Mouse (Mus musculus) forebrain, embryonic 16.5 days (tissue): ENCODE measurements around the gene Kcnn4. TPM values are rescaled to one million over a fixed set of nuclear protein-coding genes. Genes with fewer than 3 reads are reported as not detected.

Experiments
- ATAC-seq: fragments of 200-750 bp; cut with Nextera tagmentation; 2 replicates; pipeline ENCODE4 v1.8.0; 2017; ENCODE audit warnings: mild to moderate bottlenecking, moderate library complexity
- H3K27ac ChIP-seq: fragments of 300-500 bp; sonication (generic); 2 replicates; pipeline ENCODE4 v1.5.1; 2014; ENCODE audit warnings: low read length, control low read depth
- H3K27me3 ChIP-seq: fragments of 300-500 bp; sonication (generic); replicated peaks from 2 replicates; pipeline ENCODE4 v1.6.1; 2014; ENCODE audit warnings: low read length; ENCODE audit not compliant: control insufficient read depth, insufficient read depth
- H3K36me3 ChIP-seq: fragments of 300-500 bp; sonication (generic); 2 replicates; pipeline ENCODE4 v1.6.1; 2014; ENCODE audit not compliant: control insufficient read depth, insufficient read depth
- H3K4me1 ChIP-seq: fragments of 300-500 bp; sonication (generic); replicated peaks from 2 replicates; pipeline ENCODE4 v1.6.1; 2014; ENCODE audit warnings: low read length; ENCODE audit not compliant: control insufficient read depth, insufficient read depth
- H3K4me2 ChIP-seq: fragments of 300-500 bp; sonication (generic); 2 replicates; pipeline ENCODE4 v1.6.1; 2014; ENCODE audit warnings: mild to moderate bottlenecking, low read length, control low read depth
- H3K4me3 ChIP-seq: fragments of 300-500 bp; sonication (generic); replicated peaks from 2 replicates; pipeline ENCODE4 v1.5.1; 2014; ENCODE audit warnings: mild to moderate bottlenecking, low read length, control low read depth
- H3K9ac ChIP-seq: fragments of 300-500 bp; sonication (generic); replicated peaks from 2 replicates; pipeline ENCODE4 v1.6.1; 2014; ENCODE audit warnings: low read depth, low read length, control low read depth
- H3K9me3 ChIP-seq: fragments of 300-500 bp; sonication (generic); 2 replicates; pipeline ENCODE4 v1.6.1; 2016; ENCODE audit warnings: low read length; ENCODE audit not compliant: control insufficient read depth
- WGBS: fragments of 180-500 bp; shearing (Covaris S2); extraction: QIAGEN DNeasy Blood & Tissue Kit; methylation state at CpG from one replicate; pipeline ENCODE4 v1.1.7; 2014; 5-methylcytosine and 5-hydroxymethylcytosine counted together
- polyA plus RNA-seq: library from polyadenylated mRNA; unstranded; fragments of >200 nt; fragmentation: Nextera tagmentation; extraction: Ambion mirVana; gene quantifications from 2 replicates; pipeline ENCODE4 v1.2.1, GENCODE M21; 2015

Gene Kcnn4
- polyA plus RNA-seq, 1 experiment from 2014 or later, result 0.80 TPM

- Histone ChIP-seq H3K36me3 (no peaks in the 10 kb centered on the region), H3K4me1 (no peaks in the 10 kb centered on the region; the same call in 1 of the 2 replicates), H3K9ac (no peak overlapping the region), H3K9me3 (no peaks in the 10 kb centered on the region), H3K27ac (no peak overlapping the region), H3K27me3 (no peaks in the 10 kb centered on the region), H3K4me2 (no peak overlapping the region), H3K4me3 (no peak overlapping the region)
- 67% methylated on average over 6 of the region's 6 CpGs for WGBS
- no peak for ATAC-seq
These were observed 14.0 kb downstream of the Kcnn4 start for GRCm38 (mm10) chr7:24384070-24384469.

- Histone ChIP-seq H3K36me3 (no peaks in the 10 kb centered on the region), H3K4me3 (no peak overlapping the region), H3K9ac (no peak overlapping the region), H3K27me3 (no peaks in the 10 kb centered on the region), H3K4me1 (no peaks in the 10 kb centered on the region; the same call in 1 of the 2 replicates), H3K4me2 (peak overlapping the region; percentile 35), H3K9me3 (no peaks in the 10 kb centered on the region), H3K27ac (no peak overlapping the region)
- ATAC-seq, result peak; percentile 59
- 10% methylated on average over 11 of the region's 11 CpGs for WGBS
These were observed 14.8 kb downstream of the Kcnn4 start for GRCm38 (mm10) chr7:24384827-24385226.

DNA sequence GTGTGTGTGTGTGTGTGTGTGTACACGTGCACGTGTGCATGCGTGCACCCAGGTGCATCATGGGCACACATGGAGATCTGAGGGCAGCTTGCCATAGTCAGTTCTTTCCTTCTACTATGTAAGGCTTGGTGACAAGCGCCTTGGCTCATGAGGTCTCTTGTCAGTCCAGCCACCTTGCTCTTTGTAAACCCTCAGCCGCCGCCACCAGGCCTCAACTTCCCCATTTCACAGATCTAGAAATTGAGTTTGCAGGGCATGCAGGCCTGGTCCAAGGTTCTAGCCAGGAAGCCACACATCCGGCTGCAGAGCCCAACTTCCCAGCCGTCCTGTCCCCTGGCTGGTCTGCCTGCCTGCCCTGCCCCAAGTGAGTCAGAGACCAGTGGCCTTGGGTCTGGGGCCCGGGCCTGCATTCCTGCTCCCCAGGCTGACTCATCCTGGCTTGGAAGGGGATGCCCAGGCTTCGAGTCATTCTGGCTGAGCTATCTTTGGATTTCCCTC lies 17.0 kb downstream of the Kcnn4 start:
- ATAC-seq, result no peak
- Histone ChIP-seq H3K9ac (no peak overlapping the region), H3K4me2 (no peak overlapping the region), H3K27me3 (no peaks in the 10 kb centered on the region), H3K36me3 (no peaks in the 10 kb centered on the region), H3K4me3 (no peak overlapping the region), H3K9me3 (no peaks in the 10 kb centered on the region), H3K27ac (no peak overlapping the region), H3K4me1 (no peaks in the 10 kb centered on the region; the same call in 1 of the 2 replicates)
- 88% methylated on average over 10 of the region's 10 CpGs for WGBS

GRCm38 (mm10) chr7:24389516-24390187 lies 19.6 kb downstream of the Kcnn4 start:
- ATAC-seq, result no peak
- H3K9ac ChIP-seq, result no peak overlapping the region
- WGBS, result 70% methylated on average over 13 of the region's 13 CpGs
- H3K27ac ChIP-seq, result no peak overlapping the region
- no peaks in the 10 kb centered on the region for H3K27me3 ChIP-seq
- H3K4me1 ChIP-seq, result no peaks in the 10 kb centered on the region; the same call in 1 of the 2 replicates
- H3K9me3 ChIP-seq, result no peaks in the 10 kb centered on the region
- no peaks in the 10 kb centered on the region for H3K36me3 ChIP-seq
- H3K4me3 ChIP-seq, result no peak overlapping the region
- H3K4me2 ChIP-seq, result no peak overlapping the region

DNA sequence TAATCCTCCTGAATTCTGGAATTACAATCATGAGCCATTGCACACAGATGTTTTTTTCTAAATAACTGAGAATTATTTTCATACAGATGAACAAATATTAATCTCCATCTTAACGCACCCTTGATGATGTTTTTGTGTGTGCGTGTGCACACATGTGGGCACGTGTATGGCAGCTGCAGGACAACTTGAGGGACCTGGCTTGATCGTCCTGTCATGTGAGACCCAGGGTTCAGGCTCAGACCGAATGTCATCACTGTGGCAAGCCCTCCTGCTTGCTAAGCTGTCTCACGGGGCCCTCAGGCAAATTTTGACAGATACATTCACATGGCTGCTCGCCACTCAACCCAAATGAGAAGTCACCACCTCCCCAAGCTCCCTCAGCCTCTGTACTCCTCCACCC lies 20.4 kb downstream of the Kcnn4 start:
- ATAC-seq, result no peak
- H3K4me1 ChIP-seq, result no peaks in the 10 kb centered on the region
- H3K27me3 ChIP-seq, result no peaks in the 10 kb centered on the region
- H3K9me3 ChIP-seq, result no peaks in the 10 kb centered on the region
- no peaks in the 10 kb centered on the region for H3K36me3 ChIP-seq
- H3K4me3 ChIP-seq, result no peak overlapping the region
- H3K4me2 ChIP-seq, result no peak overlapping the region
- no peak overlapping the region for H3K27ac ChIP-seq
- 69% methylated on average over 7 of the region's 7 CpGs for WGBS
- H3K9ac ChIP-seq, result no peak overlapping the region

DNA sequence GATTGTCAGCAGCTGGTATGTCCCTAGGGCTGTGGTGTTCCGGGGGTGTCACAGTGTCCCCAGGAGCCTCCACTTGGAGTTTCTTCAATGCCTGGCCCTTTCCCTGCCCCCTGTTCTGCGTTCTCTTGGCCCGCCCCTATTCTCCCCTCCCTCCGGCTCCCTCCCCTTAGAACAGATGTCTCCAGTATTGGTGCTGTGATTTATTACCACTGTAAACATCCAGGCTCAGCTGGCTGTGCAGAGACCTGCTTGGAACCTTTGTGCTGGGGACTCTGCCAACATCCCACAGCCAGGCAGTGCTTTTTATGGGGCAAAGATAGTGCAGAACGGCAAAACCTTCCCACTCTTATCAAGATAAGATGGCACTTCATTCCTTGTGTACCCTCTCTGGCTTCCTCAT lies 21.0 kb downstream of the Kcnn4 start:
- WGBS, result 45% methylated on average over 5 of the region's 5 CpGs
- ATAC-seq, result 0 out of 2 replicates have a peak, but pooled peaks have one; percentile 45
- no peaks in the 10 kb centered on the region for H3K9me3 ChIP-seq
- H3K36me3 ChIP-seq, result no peaks in the 10 kb centered on the region
- H3K27ac ChIP-seq, result no peak overlapping the region
- no peak overlapping the region for H3K9ac ChIP-seq
- H3K4me1 ChIP-seq, result no peaks in the 10 kb centered on the region
- no peaks in the 10 kb centered on the region for H3K27me3 ChIP-seq
- no peak overlapping the region for H3K4me2 ChIP-seq
- no peak overlapping the region for H3K4me3 ChIP-seq

- Histone ChIP-seq H3K4me3 (no peak overlapping the region), H3K36me3 (no peaks in the 10 kb centered on the region), H3K27me3 (no peaks in the 10 kb centered on the region), H3K4me1 (no peaks in the 10 kb centered on the region), H3K4me2 (no peak overlapping the region), H3K9me3 (no peaks in the 10 kb centered on the region), H3K9ac (no peak overlapping the region), H3K27ac (no peak overlapping the region)
- ATAC-seq, result no peak
- WGBS, result 75% methylated on average over 2 of the region's 2 CpGs
These were observed 21.6 kb downstream of the Kcnn4 start for GRCm38 (mm10) chr7:24391687-24392086.

GRCm38 (mm10) chr7:24394054-24394453 lies 24.0 kb downstream of the Kcnn4 start:
- WGBS, result 72% methylated on average over 3 of the region's 3 CpGs
- H3K9me3 ChIP-seq, result no peaks in the 10 kb centered on the region
- no peak overlapping the region for H3K9ac ChIP-seq
- no peak overlapping the region for H3K27ac ChIP-seq
- no peaks in the 10 kb centered on the region for H3K36me3 ChIP-seq
- no peak overlapping the region for H3K4me2 ChIP-seq
- no peaks in the 10 kb centered on the region for H3K27me3 ChIP-seq
- H3K4me3 ChIP-seq, result no peak overlapping the region
- no peak for ATAC-seq
- H3K4me1 ChIP-seq, result no peaks in the 10 kb centered on the region

DNA sequence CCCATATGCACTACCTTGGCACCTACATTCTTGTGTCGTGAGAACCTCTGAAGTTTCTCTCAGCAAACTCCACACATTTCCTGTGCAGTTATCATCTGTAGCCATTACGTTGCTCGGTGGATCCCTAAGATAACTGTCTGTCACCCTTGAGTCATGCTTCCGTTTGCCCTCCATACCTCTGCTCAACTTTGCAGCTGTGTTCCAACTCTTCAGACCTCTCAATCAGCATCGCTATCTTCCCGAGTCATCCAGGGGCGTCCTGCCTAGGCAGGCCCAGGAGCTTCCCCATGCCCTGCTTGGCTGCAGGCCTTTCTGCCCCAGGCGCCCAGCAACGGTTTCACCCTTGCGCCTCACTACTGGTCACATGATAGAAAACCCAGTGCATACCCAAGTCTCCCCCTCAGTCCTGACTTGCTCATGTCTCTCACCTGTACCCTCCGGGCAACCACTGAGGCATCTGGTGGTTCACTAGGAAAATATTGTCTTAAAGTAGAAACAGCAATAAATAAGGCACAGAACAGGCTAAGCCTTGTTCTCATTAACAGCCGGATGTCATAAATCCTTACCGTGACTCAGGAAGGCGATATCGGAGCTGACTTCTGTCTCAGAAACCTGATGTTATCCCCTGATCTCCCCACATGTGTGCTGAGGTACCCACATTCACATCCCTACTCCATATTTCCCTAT lies 24.6 kb downstream of the Kcnn4 start:
- no peak overlapping the region for H3K27ac ChIP-seq
- no peak overlapping the region for H3K9ac ChIP-seq
- no peak for ATAC-seq
- H3K4me3 ChIP-seq, result no peak overlapping the region
- no peak overlapping the region for H3K4me2 ChIP-seq
- H3K4me1 ChIP-seq, result no peaks in the 10 kb centered on the region
- no peaks in the 10 kb centered on the region for H3K9me3 ChIP-seq
- no peaks in the 10 kb centered on the region for H3K36me3 ChIP-seq
- WGBS, result 86% methylated on average over 15 of the region's 15 CpGs
- no peaks in the 10 kb centered on the region for H3K27me3 ChIP-seq
